Mouse (Mus musculus) MN1 (cell line): ENCODE results near the gene Cacna2d4.
"Not testable (repeated sequence)": the region's sequence is repeated elsewhere in the genome, so short reads cannot be mapped to it uniquely, and the experiment has no call there.

Experiments used
- DNase-seq: peaks from one replicate; pipeline ENCODE4 v3.0.0-alpha.2; 2016; ENCODE audit warnings: low spot score

The Cacna2d4 gene

DNA sequence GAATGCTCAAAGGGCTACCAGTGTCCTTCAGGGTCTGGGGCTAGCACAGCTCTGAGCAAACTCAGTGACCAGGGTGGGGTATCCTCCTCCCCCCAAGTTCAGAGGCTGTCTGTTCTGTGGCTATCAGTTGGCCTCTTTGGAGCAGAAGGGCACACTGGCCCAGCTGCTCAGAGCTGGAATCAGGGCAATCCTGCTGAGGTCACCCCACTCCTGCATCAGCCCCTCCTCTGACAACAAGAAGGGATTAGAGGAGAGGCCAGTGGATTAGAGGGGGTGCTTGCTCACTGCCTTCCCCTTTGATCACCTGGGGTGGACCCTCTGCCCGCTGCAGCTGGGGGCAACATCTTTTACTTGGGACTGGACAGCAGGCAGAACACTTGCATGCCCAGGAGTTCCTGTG is at the start of gene Cacna2d4:
Gene Cacna2d4 (plus strand): TSS at position 286 of the 400 bp plus-strand sequence.
- no peak for DNase-seq

DNA sequence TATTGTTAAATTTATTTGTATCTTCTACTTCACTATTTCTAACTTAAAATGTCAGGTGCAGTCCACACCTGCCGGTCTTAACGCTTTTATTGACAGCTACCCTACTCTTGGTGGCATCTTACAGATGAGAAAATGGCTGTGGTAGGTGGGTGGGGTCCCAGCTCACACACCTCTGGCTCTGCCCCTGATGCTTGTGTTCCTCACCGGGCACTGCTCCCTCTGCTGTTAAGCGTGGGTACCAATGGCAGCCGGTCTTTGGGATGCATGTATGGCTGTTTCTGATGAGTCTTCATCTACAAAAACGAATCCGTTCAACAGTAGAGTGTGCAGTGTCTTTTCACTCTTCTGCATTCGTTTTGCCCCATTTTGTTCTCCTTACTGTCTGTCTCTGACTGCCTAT is 49.7 kb upstream of the Cacna2d4 start:
- DNase-seq, result peak; percentile 36

DNA sequence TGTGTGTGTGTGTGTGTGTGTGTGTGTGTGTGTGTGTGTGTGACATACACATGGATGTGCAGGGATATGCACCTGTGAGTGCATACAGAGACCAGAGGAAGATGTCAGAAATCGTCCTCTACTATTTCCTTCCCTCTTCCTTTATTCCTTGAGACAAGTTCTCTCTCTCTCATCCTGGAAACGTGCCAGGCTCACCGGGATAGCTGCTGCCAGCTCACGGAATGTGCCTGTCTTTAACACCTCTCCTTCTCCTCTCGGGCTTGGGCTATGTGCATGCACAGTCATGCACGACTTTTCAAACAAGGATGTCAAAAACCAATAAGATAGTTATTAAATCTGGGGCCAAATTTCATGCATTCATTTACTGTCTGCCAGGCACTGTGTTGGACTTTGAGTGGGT is 48.7 kb upstream of the Cacna2d4 start:
- DNase-seq, result no peak

DNA sequence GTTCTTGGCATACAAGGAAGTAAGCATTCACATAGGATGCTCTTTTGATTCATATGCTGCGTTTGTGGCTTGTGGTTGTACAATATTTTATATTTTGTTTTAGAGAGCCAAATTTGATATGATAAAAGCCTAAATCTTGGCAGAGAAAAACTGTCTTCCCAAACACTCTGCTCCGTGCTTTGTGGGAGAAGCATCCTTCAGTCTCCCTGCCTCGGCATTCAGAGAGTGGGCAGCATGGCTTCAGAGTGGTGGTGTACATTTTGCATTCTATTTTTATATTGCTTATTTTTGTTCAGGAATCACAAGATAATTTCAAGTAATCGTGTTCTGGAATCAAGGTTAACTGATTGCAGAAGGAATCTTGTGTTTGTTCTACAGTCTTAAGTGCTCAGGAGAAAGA is 44.8 kb upstream of the Cacna2d4 start:
- no peak for DNase-seq

DNA sequence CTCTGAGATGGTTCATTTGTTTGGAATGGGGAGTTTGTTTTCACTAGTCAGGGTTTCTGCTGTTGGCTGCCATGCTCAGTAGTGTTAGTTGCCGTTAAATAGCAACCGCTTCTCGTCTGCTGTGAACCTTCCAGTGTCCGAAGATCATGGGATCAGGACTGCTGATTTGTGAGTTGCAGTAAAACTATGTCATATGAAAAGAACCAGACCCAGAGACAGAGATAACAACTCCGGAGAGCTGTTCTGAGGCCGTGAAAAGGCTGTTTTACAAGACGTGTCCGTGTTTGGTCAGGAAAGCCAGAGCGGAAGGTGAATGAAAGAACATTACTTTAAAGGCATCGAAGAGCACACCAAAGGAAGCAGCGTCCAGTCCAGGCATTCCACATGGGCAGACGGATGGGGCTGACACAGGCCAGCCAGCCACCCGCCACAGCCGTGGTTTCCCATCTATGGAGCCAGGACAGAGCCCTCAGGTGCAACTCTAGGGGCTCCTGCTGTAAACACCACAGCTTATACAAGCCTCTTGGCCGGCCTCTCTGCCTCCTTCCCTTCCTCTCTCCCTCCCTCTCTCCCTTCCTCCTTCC is 42.7 kb upstream of the Cacna2d4 start:
- no peak for DNase-seq

DNA sequence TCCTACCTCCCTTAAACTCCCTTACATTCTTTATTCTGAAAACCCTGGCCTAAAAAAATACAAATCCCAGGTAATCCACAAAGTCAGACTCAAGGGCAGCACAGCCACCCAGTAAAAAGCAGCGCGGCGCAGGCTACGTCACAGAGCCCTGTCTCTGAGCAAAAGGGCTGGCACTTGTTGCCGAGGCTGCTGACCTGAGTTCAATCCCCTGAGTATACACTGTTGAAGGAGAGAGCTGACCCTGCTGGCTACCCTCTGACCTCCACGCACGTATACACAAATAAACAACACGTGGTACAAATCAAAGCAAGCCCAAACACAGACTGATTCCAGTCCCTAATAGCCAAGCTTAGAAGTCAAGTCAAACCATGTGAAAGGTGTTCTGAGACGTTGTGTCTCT is 42.2 kb upstream of the Cacna2d4 start:
- DNase-seq, result no peak

DNA sequence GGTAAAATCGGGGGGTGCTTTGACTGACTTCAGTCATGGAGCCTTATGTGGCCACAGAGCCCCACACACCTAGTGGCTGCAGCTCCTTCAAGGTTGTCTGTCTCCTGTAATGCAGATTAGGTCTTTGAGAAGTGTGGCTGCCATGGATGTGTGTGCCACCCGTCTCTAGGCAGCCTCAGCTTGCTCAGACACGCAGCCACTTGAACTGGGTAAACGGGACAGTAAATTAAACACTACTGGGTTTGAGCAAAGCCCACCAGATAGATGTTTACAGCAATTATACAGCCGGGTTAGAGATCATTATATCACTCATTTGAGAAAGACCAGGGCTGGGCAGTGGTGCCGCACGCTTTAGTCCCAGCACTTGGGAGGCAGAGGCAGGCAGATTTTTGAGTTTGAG is 41.7 kb upstream of the Cacna2d4 start:
- no peak for DNase-seq

DNA sequence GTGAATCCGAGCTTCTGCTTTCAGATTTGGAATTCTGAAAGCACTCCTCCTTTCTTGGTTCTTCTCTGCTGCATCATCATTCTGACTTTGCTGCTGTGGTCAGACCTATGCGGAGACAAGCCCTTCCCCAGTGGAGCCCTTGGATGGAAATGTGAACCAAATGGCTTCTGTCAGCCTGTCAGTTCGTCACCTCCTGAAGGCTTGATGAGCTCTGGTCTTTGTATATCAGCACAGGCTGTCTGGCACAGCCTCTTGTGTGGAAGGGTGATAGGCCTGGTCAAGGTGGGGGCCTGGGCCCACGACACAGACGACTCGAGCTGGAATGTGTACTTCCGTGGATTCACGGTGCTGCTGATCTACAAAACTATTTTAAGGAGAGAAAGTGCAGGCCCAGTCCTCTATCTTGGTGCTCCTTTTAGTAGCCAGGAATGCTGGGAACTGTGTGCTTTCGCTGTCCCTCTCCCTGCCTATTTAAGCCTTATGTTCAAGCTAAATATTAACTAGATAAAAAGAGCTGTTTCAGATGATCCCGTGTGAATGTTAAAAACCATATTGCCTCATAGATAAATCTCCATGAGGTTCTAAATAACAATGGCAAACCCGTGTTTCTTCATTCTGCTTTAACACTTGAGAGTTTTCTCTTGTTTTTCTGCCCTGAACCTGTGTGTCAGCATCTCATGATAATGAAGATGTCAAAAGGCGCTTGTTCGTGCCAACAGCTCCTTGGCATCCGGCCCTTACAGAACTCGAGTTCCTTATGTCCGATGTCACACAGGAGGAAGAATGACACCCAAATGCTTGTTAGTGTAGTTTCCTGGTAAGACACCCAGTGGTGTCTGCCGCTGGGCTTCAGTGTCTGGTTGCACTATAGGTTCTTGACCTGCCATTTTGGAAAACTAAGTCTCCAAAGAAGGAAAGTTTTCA is 39.7 kb upstream of the Cacna2d4 start, which contains the start of gene Cacna1c:
Gene Cacna1c (minus strand): TSS at position 37 of the 924 bp plus-strand sequence.
- peak; percentile 17 for DNase-seq

DNA sequence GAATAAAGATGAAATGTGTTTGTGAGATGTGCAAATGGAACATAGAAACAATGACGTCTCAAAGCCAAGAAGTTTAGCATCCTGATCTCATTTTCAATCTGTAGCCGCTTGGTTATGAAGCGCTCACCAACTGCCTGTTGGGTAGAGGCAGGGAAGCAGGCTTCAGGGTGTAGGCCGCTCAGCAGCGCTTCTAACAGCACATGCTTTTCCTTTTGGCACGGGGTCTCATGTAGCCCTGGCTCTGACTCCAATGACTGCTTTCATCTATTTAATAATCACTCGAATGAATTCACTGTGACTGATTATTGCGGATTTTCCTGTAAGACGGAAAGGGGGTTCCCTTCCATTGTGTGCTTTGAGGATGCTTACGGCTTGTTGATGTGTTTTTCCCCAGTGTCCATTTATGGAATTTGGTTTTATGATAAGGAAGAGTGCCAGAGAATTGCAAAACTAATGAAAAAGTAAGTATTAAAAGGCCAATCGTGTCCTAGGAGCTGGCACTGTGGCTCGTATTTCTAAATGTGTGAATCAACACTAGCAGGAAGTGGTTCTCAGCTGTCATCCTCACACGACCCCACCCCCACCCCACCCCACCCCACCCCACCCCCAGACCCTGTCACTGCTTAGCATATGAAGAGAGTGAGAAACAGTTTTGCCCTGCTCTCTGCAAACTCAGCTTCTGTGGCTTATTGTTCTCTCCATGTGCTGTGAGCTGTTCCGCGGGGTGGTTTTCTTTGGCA is 37.6 kb upstream of the Cacna2d4 start:
- DNase-seq, result no peak

DNA sequence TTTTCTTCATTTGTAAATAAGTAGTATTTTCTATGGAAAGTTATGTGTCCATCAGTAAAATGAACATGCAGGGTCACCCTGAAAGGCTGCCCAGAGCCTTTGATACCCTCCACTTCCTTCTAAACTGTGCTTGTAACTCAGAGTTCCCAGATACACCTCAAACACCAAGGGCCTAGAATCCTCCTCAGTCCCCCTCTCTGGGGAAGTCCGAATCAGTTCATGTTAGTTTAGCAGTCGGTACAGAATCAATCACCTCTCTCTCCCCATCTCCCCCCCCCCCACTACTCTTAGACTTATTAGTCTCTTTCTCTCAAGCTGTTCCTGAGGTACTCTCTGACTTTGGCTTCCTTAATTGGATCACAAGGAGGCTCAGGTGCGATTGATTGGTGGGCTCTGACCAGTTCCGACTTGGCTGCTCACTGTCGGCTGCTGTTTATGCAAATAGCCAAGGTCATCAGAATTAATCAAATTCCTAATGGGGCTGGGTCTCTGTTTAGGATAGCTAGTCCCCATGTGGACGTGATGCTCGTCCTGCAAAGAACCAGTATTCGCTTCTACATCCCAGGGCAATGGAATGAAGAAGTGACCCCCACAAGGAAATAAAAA is 36.9 kb upstream of the Cacna2d4 start:
- no peak for DNase-seq

DNA sequence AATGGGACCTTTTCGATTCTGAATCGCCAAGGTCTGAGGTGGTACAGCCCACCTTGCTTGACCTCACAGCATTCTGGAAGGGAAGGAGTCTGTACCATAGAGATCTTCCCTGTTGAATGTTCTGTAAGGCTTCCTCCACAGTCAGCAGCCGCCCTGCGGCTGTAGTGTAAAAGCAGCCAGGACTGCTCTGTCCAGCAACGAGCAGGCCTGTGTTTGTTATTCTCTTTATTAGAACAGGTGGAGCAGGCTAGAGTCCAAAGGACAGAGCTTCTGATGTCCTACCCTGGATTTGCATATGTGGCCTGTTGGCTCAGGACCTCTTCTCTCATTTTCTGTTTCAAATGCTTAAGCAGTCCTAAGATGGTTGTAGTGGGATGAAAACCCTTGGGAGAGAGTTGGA is 36.0 kb upstream of the Cacna2d4 start:
- no peak for DNase-seq

DNA sequence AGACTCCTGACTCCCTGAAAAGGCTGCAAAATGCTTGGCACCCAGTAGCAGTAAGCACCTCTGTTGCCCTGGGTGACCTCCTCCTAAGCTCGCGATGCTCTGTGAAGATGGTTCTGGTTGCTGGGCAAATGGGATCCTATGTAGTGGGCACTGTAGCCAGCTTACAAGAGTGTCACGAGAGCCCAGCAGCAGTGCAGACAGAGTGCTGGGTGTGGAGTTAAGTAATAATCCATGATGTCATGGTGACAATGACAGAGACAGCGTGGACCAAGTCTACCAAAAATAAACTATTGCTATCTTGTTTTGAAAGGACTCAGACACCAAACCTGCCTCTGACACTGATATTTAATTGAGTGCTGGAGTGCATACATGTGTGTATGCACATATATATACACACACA is 34.8 kb upstream of the Cacna2d4 start:
- DNase-seq, result no peak

DNA sequence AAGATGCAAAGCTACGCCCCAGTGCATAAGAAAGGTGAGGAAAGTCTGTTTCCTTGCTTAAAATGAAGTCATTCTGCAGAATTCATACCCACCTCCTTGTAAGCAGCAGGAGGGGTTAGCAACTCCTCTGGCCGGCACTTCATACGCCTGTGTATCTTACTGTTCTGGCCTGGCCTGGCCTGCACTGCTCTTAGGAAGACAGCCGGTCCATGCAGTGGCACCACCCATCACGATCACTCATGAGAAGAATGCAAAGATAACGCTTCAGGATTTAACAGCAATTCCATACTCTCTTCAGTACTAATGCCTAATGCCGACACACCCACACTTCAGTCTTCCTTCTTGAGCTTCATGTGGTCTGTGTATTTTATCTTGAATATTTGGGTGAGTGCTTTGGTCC is 32.0 kb upstream of the Cacna2d4 start:
- DNase-seq, result no peak

DNA sequence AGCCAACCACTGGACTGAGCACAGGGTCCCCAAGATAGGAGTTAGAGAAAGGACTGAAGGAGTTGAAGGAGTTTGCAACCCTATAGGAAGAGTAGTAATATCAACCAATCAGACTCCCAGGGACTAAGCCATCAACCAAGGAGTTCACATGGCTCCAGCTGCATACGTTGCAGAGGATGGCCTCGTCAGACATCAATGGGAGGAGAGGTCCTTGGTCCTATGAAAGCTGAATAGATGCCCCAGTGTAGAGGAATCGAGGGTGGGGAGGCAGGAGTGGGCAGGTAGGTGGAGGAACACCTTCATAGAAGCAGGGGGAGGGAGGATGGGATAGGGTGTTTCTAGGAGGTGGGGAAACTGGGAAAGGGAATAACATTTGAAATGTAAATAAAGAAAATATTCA is 31.4 kb upstream of the Cacna2d4 start:
- DNase-seq, result no peak

DNA sequence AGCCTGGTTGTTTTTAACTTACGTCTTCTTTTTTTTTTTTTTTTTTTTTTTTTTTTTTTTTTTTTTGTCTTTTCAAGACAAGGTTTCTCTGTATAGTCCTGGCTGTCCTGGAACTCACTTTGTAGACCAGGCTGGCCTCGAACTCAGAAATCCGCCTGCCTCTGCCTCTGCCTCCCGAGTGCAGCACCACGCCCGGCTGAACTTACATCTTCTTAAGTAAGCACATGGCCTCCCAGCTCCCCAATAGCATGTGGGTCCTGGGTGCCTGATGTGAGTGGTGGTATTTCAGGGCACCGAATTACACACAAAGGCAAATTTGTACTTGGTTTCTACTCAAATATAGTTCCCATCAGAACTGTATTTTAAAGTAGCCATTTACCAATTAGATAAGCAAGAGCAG is 30.3 kb upstream of the Cacna2d4 start:
- DNase-seq, result not testable (repeated sequence)

DNA sequence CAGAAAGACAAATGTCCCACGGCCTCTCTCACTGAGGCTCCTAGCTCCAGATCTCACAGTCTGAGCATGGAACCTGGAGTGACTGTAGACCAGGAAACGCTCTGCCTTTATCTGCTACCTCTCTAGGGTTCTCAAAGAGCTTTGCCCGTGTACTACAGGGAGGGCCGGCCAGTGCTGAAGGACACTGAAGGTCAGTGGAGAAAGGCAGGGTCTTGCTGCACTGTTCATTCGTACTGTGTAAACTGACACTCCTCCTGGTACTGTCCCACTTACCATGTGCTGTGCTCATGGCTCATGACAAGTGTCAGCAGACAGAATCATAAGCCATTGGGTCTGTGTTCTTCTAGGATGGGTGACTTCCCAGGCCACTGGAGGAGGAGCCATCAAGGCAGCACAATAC is 23.0 kb upstream of the Cacna2d4 start:
- DNase-seq, result no peak

DNA sequence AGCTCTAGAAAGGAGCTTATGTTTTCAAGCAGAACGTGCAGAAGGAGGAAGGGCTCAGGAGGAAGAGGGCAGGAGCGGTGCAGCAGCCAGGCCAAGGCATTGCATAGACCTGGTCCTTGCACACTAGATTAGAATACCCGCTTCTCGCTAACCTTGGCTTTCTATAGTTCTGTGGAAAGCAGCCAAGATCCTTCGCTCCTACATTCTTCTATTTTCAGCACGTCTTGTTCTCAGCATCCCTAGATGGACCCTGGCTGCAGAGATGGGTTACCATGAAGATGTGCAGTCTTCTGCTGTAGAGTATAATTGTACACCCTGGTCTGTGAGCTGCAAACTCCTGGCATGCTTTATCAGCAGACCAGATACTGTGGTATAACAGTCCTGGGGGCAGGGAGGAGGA is 22.1 kb upstream of the Cacna2d4 start:
- DNase-seq, result no peak

DNA sequence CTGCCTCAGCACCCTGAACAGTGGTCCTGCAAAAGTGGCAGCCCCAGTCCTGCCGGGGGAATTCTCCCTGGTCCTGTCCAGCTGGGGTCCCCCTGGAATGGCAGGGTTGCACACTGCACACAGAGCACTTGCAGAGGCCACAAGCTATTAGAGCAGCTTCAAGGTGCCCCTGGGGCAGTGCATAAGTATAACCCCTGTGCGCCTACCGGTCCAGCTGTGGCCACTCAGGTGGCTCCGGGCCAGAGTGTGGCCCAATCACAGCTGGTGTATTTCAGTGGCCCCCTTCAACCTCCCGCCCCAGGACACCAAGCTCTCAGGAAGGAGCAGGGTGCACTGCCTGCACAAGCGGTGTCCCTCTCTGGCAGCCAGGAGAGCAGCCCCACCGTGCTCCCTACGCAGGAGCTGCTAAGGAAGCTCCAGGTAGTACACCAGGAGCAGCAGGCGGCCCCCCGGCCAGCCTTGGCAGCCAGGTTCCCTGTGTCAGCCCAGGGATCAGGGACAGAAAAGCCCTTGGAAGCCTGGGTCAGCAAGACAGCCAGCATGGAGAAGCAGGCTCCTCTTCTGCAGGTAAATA is 21.2 kb upstream of the Cacna2d4 start:
- no peak for DNase-seq

DNA sequence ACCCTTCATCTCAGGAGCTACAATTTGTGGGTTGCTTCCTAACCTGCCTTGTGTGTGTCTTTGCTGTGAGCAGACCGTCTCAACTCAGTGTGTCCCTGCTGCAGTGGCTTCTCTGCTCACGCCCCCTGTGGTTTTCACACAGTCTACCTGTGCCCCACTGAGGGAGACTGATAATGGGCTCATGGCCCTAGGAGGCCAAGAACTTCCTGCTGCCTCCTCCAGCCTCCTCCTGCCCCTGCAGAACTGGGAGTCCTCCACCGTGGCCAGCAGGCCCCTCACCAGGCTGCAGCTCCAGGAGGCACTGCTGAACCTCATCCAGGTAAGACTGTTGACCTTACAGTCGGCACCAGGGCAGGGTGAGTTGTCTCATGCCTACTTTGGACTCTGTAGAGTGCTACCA is 18.7 kb upstream of the Cacna2d4 start:
- no peak for DNase-seq

DNA sequence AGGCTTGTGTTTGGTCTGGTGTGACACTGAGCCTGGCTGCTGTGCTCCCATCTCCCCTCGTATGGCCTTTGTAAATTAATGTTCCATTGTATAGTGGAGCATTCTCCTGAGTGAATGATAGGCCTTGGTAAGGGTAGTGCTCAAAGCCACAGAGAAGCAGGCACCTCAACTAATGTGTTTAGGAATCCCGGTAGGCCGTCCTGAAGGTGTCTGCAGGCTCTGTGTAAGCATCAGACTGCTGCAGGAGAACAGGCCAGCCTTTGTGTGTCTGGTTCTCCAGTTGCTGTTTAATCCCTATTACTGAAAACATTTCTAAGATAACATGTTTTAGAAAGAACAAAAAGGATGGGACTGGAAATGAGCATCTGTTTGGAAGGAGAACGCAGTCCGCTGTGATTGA is 17.7 kb upstream of the Cacna2d4 start:
- peak; percentile 37 for DNase-seq

DNA sequence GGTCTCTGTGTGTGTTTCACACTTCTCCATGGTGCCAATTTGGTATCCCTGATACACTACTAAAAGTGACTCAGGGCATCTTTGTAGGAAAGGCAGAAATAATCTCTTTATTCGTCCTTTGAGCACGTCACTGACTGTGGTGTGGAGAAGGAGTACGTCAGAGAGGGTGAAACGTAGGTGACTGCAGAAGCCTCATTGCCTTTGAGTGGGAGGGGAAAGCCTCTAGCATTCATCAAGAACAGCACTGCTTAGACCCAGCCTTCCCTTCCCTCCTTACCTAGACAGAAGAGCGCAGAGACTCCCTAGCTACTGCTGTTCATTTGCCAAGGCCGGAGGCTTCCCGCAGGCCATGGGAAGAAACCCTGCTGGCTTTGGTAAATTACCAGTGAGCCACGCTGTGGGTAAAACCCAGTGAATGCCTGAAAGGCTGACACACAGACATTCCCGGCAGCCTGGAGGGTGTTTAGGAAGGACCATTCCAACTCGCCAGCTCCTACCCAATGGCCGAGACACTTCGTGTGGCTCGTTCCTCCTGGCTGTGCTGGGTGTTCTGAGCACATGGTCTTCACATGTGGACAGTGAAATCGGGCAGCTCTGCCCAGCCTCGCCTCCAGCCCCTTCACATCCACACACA is 17.0 kb upstream of the Cacna2d4 start:
- no peak for DNase-seq

DNA sequence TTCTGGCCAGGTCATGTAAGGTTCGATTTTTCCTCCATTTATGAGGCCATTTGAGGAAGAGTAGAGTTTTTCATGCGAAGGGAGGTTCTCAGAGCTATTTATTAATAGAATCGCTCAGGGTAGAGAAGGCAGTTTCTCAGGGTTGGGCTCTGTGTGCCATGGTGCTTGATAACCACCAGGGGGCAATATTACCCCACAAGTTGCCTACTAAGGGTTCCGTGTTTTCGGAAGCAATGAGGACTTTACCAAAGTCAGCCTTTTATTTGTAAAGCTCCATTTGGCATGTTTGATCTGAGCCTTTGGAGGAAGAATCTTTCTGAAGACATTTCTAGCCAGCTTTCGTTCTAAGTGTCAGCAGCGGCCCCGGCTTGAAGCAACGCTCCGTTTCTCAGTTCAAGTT is 16.0 kb upstream of the Cacna2d4 start:
- DNase-seq, result peak; percentile 63
